Mouse (Mus musculus) heart, adult 11 months (tissue): ENCODE results near the gene Itpr3.

Experiments
- DNase-seq: peaks from one replicate; pipeline ENCODE4 v3.0.0; 2022

Itpr3 gene

GRCm38 (mm10) chr17:27152976-27153723 lies 96.0 kb downstream of the Itpr3 start:
- peak; percentile 93 for DNase-seq

GRCm38 (mm10) chr17:27153773-27154193 lies 96.7 kb downstream of the Itpr3 start:
- DNase-seq: peak; percentile 98

GRCm38 (mm10) chr17:27154256-27154655 lies 97.2 kb downstream of the Itpr3 start:
- peak; percentile 98 for DNase-seq

GRCm38 (mm10) chr17:27154881-27155280 lies 97.8 kb downstream of the Itpr3 start:
- peak; percentile 92 for DNase-seq

- DNase-seq: peak; percentile 90
These were observed 98.6 kb downstream of the Itpr3 start for GRCm38 (mm10) chr17:27155752-27156151.

- DNase-seq: peak; percentile 97
These were observed 101.3 kb downstream of the Itpr3 start for GRCm38 (mm10) chr17:27158439-27158838.

GRCm38 (mm10) chr17:27159169-27159568 lies 102.1 kb downstream of the Itpr3 start:
- peak; percentile 87 for DNase-seq

- peak; percentile 98 for DNase-seq
These were observed 103.8 kb downstream of the Itpr3 start for GRCm38 (mm10) chr17:27160905-27161304.

- DNase-seq: peak; percentile 87
These were observed 108.1 kb downstream of the Itpr3 start for GRCm38 (mm10) chr17:27165054-27165773.

GRCm38 (mm10) chr17:27166901-27167300 lies 109.8 kb downstream of the Itpr3 start:
- peak; percentile 94 for DNase-seq

- peak; percentile 95 for DNase-seq
These were observed 110.4 kb downstream of the Itpr3 start, which contains the start of gene Ip6k3 for GRCm38 (mm10) chr17:27167545-27167944. Ip6k3 (minus strand) TSS chr17:27167795.

- no peak for DNase-seq
These were observed 111.5 kb downstream of the Itpr3 start for GRCm38 (mm10) chr17:27168569-27168968.

GRCm38 (mm10) chr17:27169952-27170695 lies 113.0 kb downstream of the Itpr3 start:
- peak; percentile 92 for DNase-seq

- peak; percentile 87 for DNase-seq
These were observed 114.0 kb downstream of the Itpr3 start for GRCm38 (mm10) chr17:27171121-27171520.
